Mouse (Mus musculus): ENCODE measurements at regions not wholly inside any gene's neighbourhood (a gene's known extent, or its start where the extent isn't known, plus 50 kb on each side); places are given as distances from the start of the nearest gene placed in this dataset.

GRCm38 (mm10) chr3:147891682-147892081, 1039.5 kb downstream of the Ttll7 start:
- TF ChIP-seq CTCF (IDR thresholded peaks at IDR 0.05; ENCODE audit: low read depth): no peak
- TF ChIP-seq EP300 (IDR thresholded peaks at IDR 0.05; ENCODE audit: low read depth): no peak

Data from heart, postnatal 0 days (tissue).